Mouse (Mus musculus): ENCODE measurements around the gene Srp68.

DNA sequence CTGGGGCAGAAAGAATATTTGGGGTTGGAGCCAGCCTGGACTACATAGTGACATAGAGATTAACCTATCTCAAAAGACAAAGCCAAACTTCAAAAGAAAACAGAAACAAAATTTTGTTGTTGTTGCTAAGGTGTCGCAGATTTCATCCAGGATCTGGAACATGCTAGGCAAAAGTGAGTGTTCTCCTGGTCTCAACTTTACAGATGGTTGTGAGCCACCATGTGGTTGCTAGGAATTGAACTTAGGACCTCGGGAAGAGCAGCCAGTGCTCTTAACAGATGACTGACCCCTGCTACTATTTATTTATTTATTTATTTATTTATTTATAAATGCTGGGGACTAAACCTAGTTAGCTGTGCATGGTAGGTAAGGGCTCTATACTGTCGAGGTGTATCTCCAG, 77.7 kb downstream of the Srp68 start:
- TF ChIP-seq CTCF (IDR thresholded peaks at IDR 0.05; ENCODE audit: control insufficient read depth, insufficient read depth, insufficient read length) (no peak), MYOD1 (IDR thresholded peaks at IDR 0.05; ENCODE audit: control insufficient read depth, insufficient read length, low read depth) (no peak), MAX (IDR thresholded peaks at IDR 0.05) (no peak), USF1 (IDR thresholded peaks at IDR 0.05; ENCODE audit: low read depth) (no peak), CEBPB (IDR thresholded peaks at IDR 0.05; ENCODE audit: low read depth) (no peak), MYOG (IDR thresholded peaks at IDR 0.05; ENCODE audit: control insufficient read depth, extremely low read depth, insufficient read length) (no peak), FOSL1 (IDR thresholded peaks at IDR 0.05; ENCODE audit: insufficient read depth, low read length, poor library complexity, severe bottlenecking) (no peak)

All from C2C12 (cell line).